Mouse (Mus musculus) midbrain, embryonic 12.5 days (tissue): ENCODE measurements around the gene Pi4k2a. TPM values are rescaled to one million over a fixed set of nuclear protein-coding genes. Genes with fewer than 3 reads are reported as not detected.
"Not testable (repeated sequence)": the region's sequence is repeated elsewhere in the genome, so short reads cannot be mapped to it uniquely, and the experiment has no call there.

Experiments used
- ATAC-seq: fragments of 200-750 bp; cut with Nextera tagmentation; 2 replicates; pipeline ENCODE4 v1.8.0; 2017; ENCODE audit warnings: low read depth, moderate TSS enrichment, moderate library complexity; ENCODE audit not compliant: low FRiP score
- H3K27ac ChIP-seq: fragments of 300-500 bp; sonication (generic); replicated peaks from 2 replicates; pipeline ENCODE4 v1.5.1; 2016; ENCODE audit warnings: mild to moderate bottlenecking
- H3K27me3 ChIP-seq: fragments of 300-500 bp; sonication (generic); 2 replicates; pipeline ENCODE4 v1.6.1; 2016; ENCODE audit warnings: mild to moderate bottlenecking
- H3K36me3 ChIP-seq: fragments of 300-500 bp; sonication (generic); 2 replicates; pipeline ENCODE4 v1.6.1; 2016
- H3K4me1 ChIP-seq: fragments of 300-500 bp; sonication (generic); 2 replicates; pipeline ENCODE4 v1.6.1; 2016
- H3K4me2 ChIP-seq: fragments of 300-500 bp; sonication (generic); replicated peaks from 2 replicates; pipeline ENCODE4 v1.6.1; 2016; ENCODE audit warnings: mild to moderate bottlenecking, moderate library complexity
- H3K4me3 ChIP-seq: fragments of 300-500 bp; sonication (generic); 2 replicates; pipeline ENCODE4 v1.5.1; 2016; ENCODE audit warnings: mild to moderate bottlenecking
- H3K9ac ChIP-seq: fragments of 300-500 bp; sonication (generic); replicated peaks from 2 replicates; pipeline ENCODE4 v1.6.1; 2016; ENCODE audit warnings: mild to moderate bottlenecking, moderate library complexity
- H3K9me3 ChIP-seq: fragments of 300-500 bp; sonication (generic); 2 replicates; pipeline ENCODE4 v1.6.1; 2016; ENCODE audit warnings: mild to moderate bottlenecking
- WGBS: fragments of 180-500 bp; shearing (Covaris S2); methylation state at CpG from one replicate; pipeline ENCODE4 v1.1.7; 2016; 5-methylcytosine and 5-hydroxymethylcytosine counted together
- polyA plus RNA-seq: library from polyadenylated mRNA; unstranded; fragments of >200 nt; fragmentation: Nextera tagmentation; extraction: Ambion mirVana; gene quantifications from 2 replicates; pipeline ENCODE4 v1.2.1, GENCODE M21; 2016

Gene Pi4k2a
- polyA plus RNA-seq, 1 experiment from 2014 or later = 36.2 TPM

- Histone ChIP-seq H3K27ac (no peak overlapping the region), H3K4me1 (no peaks in the 10 kb centered on the region), H3K4me3 (no peak overlapping the region), H3K27me3 (no peaks in the 10 kb centered on the region), H3K4me2 (no peak overlapping the region), H3K9me3 (no peaks in the 10 kb centered on the region), H3K9ac (no peak overlapping the region), H3K36me3 (0 out of 2 replicates have a peak, but pooled peaks cover 4% of the 10 kb centered on the region)
- 85% methylated on average over 11 of the region's 11 CpGs for WGBS
- no peak for ATAC-seq
These were observed 21.6 kb upstream of the Pi4k2a start for GRCm38 (mm10) chr19:42068441-42069240.

DNA sequence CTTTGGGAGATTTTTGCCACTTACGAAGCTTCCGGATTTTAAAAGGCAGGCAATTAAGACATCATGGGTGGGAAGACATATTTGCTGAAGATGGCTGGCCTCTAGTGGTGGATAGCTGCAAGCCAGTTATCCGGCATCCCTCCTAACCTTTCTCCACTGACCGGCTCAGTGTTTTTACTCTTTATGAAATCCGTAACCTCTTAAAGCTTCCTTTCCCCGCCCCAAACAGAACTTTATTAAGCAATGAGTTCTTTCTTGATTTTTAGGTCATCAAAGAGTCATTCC is 21.1 kb upstream of the Pi4k2a start:
- Histone ChIP-seq H3K36me3 (0 out of 2 replicates have a peak, but pooled peaks cover 4% of the 10 kb centered on the region), H3K4me2 (no peak overlapping the region), H3K9me3 (no peaks in the 10 kb centered on the region), H3K4me3 (no peak overlapping the region), H3K27me3 (no peaks in the 10 kb centered on the region), H3K9ac (no peak overlapping the region), H3K27ac (no peak overlapping the region), H3K4me1 (no peaks in the 10 kb centered on the region)
- WGBS = 59% methylated on average over 6 of the region's 6 CpGs
- ATAC-seq = no peak

- H3K9ac ChIP-seq = no peak overlapping the region
- H3K4me1 ChIP-seq = no peaks in the 10 kb centered on the region
- no peak for ATAC-seq
- H3K4me2 ChIP-seq = no peak overlapping the region
- 82% methylated on average over 7 of the region's 7 CpGs for WGBS
- H3K27me3 ChIP-seq = no peaks in the 10 kb centered on the region
- no peak overlapping the region for H3K4me3 ChIP-seq
- H3K9me3 ChIP-seq = no peaks in the 10 kb centered on the region
- no peak overlapping the region for H3K27ac ChIP-seq
- H3K36me3 ChIP-seq = peaks cover 24% of the 10 kb centered on the region
These were observed 19.0 kb upstream of the Pi4k2a start for GRCm38 (mm10) chr19:42071221-42071620.

DNA sequence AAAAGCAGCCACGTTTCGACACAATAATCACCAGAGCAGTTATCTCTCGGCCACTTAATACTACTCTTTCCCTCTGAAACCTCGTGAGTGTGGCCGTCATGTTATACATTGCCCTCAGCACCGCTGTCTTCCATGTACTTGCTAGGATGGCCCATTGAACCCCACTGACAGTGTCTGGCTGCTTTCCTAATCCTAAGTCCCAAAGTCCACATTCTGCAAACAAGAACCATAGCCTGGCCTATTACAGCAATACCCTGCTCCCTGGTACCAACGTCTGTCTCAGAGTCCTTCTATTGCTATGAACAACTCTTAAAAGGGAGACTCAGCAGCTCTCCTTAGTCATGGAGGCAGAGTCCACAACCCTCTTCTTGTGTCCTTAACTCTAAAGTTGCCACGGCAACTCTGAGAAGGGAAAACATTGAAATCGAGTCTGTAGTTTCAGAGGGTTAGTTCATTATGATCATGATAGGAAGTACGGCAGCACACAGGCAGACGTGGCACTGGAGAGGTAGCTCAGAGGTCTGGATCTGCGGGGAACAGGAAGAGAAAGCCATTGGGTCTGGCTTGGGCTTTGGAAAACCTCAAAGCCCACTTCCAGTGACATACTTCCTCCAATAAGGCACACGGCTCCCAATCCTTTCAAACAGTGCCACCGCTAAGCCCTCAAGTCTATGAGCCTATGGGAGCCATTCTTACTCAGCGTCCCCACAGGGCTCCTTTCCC is 18.2 kb upstream of the Pi4k2a start:
- no peak overlapping the region for H3K4me2 ChIP-seq
- peaks cover 32% of the 10 kb centered on the region for H3K36me3 ChIP-seq
- no peak overlapping the region for H3K27ac ChIP-seq
- WGBS = 83% methylated on average over 15 of the region's 15 CpGs
- no peak overlapping the region for H3K4me3 ChIP-seq
- H3K9ac ChIP-seq = no peak overlapping the region
- no peaks in the 10 kb centered on the region for H3K4me1 ChIP-seq
- no peak for ATAC-seq
- H3K27me3 ChIP-seq = no peaks in the 10 kb centered on the region
- H3K9me3 ChIP-seq = no peaks in the 10 kb centered on the region

DNA sequence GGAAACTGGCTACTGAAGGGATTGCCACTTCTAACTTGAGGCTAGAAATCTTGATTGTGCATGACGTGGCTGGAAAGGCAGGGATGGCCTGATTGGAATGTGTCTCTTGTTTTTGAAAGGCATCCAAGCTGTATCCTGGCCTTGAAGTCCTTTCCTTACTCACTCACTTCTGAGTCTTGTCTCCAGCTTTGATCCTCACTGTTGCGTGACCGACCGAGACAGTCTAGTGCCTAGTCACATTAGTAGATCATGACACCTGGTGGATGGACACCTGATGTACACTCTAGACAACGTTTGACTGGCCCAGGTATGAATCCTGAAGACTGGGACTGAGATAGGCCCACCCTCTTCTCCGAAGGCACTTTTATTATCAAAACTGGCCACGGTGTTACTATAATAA is 17.5 kb upstream of the Pi4k2a start:
- Histone ChIP-seq H3K4me1 (no peaks in the 10 kb centered on the region), H3K9me3 (no peaks in the 10 kb centered on the region)
- WGBS = 84% methylated on average over 7 of the region's 7 CpGs

DNA sequence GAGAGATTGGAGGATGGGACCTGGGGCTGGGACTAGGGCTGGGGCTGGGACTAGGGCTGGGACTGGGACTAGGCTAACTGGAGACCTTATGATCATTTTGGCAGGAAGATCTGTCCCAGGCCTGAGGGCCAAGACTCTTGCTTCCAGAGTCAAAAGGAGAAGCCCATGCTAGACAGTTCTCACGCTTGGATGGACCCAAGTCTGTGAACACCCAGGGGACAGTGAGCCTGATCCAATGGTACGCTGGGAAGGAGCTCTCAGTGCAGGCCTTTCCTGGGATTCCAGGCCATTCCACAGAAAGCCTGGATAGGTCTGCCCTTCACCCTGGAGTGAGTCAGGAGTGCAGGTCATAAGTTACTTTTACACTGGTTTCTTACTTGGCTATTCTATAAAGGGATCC is 15.2 kb upstream of the Pi4k2a start:
- 85% methylated on average over 2 of the region's 2 CpGs for WGBS
- Histone ChIP-seq H3K36me3 (peaks cover 50% of the 10 kb centered on the region), H3K9me3 (no peaks in the 10 kb centered on the region), H3K9ac (no peak overlapping the region), H3K27ac (no peak overlapping the region), H3K4me3 (no peak overlapping the region), H3K4me1 (no peaks in the 10 kb centered on the region), H3K27me3 (no peaks in the 10 kb centered on the region), H3K4me2 (no peak overlapping the region)
- no peak for ATAC-seq

More for the DNA sequence above, 17.5 kb upstream of the Pi4k2a start:
- Histone ChIP-seq H3K4me3 (no peak overlapping the region), H3K27me3 (no peaks in the 10 kb centered on the region), H3K4me2 (no peak overlapping the region), H3K9ac (no peak overlapping the region), H3K27ac (no peak overlapping the region), H3K36me3 (peaks cover 36% of the 10 kb centered on the region)
- ATAC-seq = no peak

GRCm38 (mm10) chr19:42075992-42076391 is 14.3 kb upstream of the Pi4k2a start:
- Histone ChIP-seq H3K9me3 (no peaks in the 10 kb centered on the region), H3K36me3 (peaks cover 50% of the 10 kb centered on the region), H3K4me1 (no peaks in the 10 kb centered on the region), H3K27me3 (no peaks in the 10 kb centered on the region), H3K27ac (no peak overlapping the region), H3K4me3 (no peak overlapping the region), H3K4me2 (no peak overlapping the region), H3K9ac (no peak overlapping the region)
- WGBS = 92% methylated on average over 16 of the region's 16 CpGs
- ATAC-seq = no peak

GRCm38 (mm10) chr19:42078566-42078965 is 11.7 kb upstream of the Pi4k2a start:
- H3K9ac ChIP-seq = no peak overlapping the region
- peaks cover 46% of the 10 kb centered on the region for H3K36me3 ChIP-seq
- no peak overlapping the region for H3K27ac ChIP-seq
- no peaks in the 10 kb centered on the region for H3K4me1 ChIP-seq
- H3K4me2 ChIP-seq = no peak overlapping the region
- no peak for ATAC-seq
- no peak overlapping the region for H3K4me3 ChIP-seq
- H3K27me3 ChIP-seq = no peaks in the 10 kb centered on the region
- 95% methylated on average over 8 of the region's 8 CpGs for WGBS
- no peaks in the 10 kb centered on the region for H3K9me3 ChIP-seq

DNA sequence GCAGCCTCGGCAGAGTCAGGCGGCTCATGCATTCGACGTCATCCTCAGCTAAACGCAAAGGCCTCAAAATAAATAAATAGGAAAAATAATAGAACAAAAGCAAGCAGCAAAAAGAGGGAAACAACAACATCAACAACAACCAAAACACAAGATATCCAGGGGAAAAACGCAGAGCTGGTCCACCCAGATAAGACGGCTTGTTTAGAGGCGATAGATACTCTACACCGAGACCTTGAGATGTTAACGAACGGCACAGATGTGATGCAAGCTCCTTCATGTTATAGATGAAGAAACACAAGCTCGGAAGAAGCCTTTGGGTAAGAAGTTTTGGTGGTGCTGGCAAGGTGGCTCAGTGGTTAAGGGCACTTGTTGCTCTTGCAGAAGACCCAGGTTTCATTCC is 11.3 kb upstream of the Pi4k2a start:
- H3K4me2 ChIP-seq = no peak overlapping the region
- peaks cover 46% of the 10 kb centered on the region for H3K36me3 ChIP-seq
- H3K4me3 ChIP-seq = no peak overlapping the region
- 93% methylated on average over 12 of the region's 12 CpGs for WGBS
- H3K4me1 ChIP-seq = no peaks in the 10 kb centered on the region
- no peak for ATAC-seq
- no peaks in the 10 kb centered on the region for H3K9me3 ChIP-seq
- no peak overlapping the region for H3K27ac ChIP-seq
- H3K9ac ChIP-seq = no peak overlapping the region
- H3K27me3 ChIP-seq = no peaks in the 10 kb centered on the region

DNA sequence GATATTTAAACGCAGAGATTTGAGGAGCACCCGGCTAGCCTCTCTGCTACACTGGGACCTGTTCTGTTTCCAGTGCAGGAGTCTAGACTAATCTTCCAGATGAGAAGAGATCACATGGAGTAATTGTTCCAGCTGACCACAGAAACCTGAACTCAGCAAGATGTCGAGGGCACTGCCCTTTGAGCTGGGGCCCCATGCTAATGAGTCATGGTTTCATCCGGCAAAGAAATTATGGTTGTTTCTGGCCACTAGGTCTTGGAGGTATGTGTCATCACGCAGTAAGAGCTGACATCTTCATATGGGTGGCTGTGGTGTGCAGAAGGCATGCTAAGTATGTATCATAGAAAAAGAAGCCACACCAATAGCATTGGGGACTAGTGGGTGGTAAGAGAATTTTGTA is 10.3 kb upstream of the Pi4k2a start:
- no peak overlapping the region for H3K4me2 ChIP-seq
- H3K4me3 ChIP-seq = no peak overlapping the region
- 80% methylated on average over 5 of the region's 5 CpGs for WGBS
- no peaks in the 10 kb centered on the region for H3K27me3 ChIP-seq
- peaks cover 39% of the 10 kb centered on the region for H3K36me3 ChIP-seq
- no peak overlapping the region for H3K27ac ChIP-seq
- no peak for ATAC-seq
- H3K9me3 ChIP-seq = no peaks in the 10 kb centered on the region
- H3K9ac ChIP-seq = no peak overlapping the region
- no peaks in the 10 kb centered on the region for H3K4me1 ChIP-seq

DNA sequence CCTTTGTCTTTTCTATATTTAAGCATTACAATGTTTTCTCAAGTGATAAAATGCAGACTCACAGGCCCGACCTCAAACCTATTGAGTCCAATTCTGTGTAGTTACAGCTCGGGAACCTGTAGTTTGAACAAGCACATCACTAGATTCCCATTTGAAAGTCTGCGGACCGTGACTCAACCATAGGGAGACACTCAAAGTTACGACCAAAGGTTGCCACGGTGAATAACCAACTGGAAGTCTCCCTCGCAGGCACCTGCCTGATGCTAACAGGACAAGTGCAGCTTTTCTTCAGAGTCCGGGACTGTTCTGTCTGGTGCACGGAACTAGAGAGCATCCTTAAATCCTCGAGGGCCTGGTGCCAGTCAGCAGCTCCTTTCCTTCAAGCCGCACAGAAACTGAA is 9.8 kb upstream of the Pi4k2a start:
- WGBS = 83% methylated on average over 11 of the region's 11 CpGs
- Histone ChIP-seq H3K4me3 (no peak overlapping the region), H3K27ac (no peak overlapping the region), H3K36me3 (peaks cover 33% of the 10 kb centered on the region), H3K9me3 (no peaks in the 10 kb centered on the region), H3K4me2 (no peak overlapping the region), H3K9ac (no peak overlapping the region), H3K4me1 (peaks cover 1% of the 10 kb centered on the region; the same call in 1 of the 2 replicates), H3K27me3 (no peaks in the 10 kb centered on the region)
- ATAC-seq = no peak

DNA sequence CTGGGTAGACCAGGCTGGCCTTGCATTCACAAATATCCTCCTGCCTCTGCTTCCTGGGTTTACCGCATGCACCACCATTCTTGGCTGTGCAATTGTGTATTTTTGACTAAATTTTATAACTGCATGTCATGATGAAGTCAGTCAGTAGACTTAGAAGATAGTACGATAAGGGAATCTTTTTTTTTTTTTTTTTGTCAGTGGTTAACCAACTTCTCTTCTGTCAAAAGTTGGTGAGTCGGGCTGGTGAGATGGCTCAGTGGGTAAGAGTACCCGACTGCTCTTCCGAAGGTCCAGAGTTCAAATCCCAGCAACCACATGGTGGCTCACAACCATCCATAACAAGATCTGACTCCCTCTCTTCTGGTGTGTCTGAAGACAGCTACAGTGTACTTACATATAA is 8.7 kb upstream of the Pi4k2a start:
- not testable (repeated sequence) for H3K4me2 ChIP-seq, H3K9ac ChIP-seq, H3K27ac ChIP-seq, ATAC-seq, H3K4me1 ChIP-seq, H3K27me3 ChIP-seq, H3K4me3 ChIP-seq, H3K9me3 ChIP-seq
- 93% methylated on average over 5 of the region's 5 CpGs for WGBS
- peaks cover 22% of the 10 kb centered on the region for H3K36me3 ChIP-seq
